Mouse (Mus musculus) CH12.LX (cell line): ENCODE results near the gene Cldn13. TPM values are rescaled to one million over a fixed set of nuclear protein-coding genes. Genes with fewer than 3 reads are reported as not detected.
A peak's percentile ranks its signal among the peaks of the same experiment; 100 is the strongest.

ENCODE experiments used
- DNase-seq: peaks from one replicate; pipeline ENCODE4 v3.0.0-alpha.2; 2013; ENCODE audit errors: extremely low read depth
- H3K27ac ChIP-seq: 2 replicates; pipeline ENCODE4 v1.5.1; 2012; ENCODE audit warnings: low read depth, mild to moderate bottlenecking, control low read depth, moderate library complexity; ENCODE audit not compliant: insufficient read depth
- H3K27me3 ChIP-seq: replicated peaks from 2 replicates; pipeline ENCODE3; 2012; ENCODE audit warnings: inconsistent platforms
- H3K36me3 ChIP-seq, 2 experiments: replicated peaks in 1 of 2; 2 replicates each; pipeline versions ENCODE3 to v1.6.1; 2012; ENCODE audit warnings: inconsistent platforms in 1 of 2, low read length in 1 of 2, mild to moderate bottlenecking in 1 of 2, mixed read lengths in 1 of 2, moderate library complexity in 1 of 2; ENCODE audit not compliant: control insufficient read depth in 1 of 2, insufficient read depth in 1 of 2
- H3K4me1 ChIP-seq, 2 experiments: 2 replicates each; pipeline ENCODE4 v1.6.1; 2012; ENCODE audit warnings: inconsistent platforms in 1 of 2, moderate library complexity in 1 of 2; ENCODE audit not compliant: insufficient read depth in 2 of 2, control insufficient read depth in 1 of 2
- H3K4me2 ChIP-seq: 2 replicates; pipeline ENCODE4 v1.6.1; 2012; ENCODE audit warnings: low read depth, mild to moderate bottlenecking, control low read depth; ENCODE audit not compliant: poor library complexity, insufficient read depth, severe bottlenecking
- H3K4me3 ChIP-seq, 3 experiments: fragments of 150-350 bp in 1 of 3; sonication (generic) in 1 of 3; replicated peaks in 1 of 3; 2 replicates each; pipeline versions ENCODE3 to v1.5.1; 2011 to 2012; ENCODE audit warnings: low read depth in 2 of 3, low read length in 2 of 3, mild to moderate bottlenecking in 2 of 3, moderate library complexity in 2 of 3, control low read depth in 1 of 3, improper control_type of control experiment in 1 of 3, inconsistent platforms in 1 of 3, mixed read lengths in 1 of 3; ENCODE audit not compliant: poor library complexity in 1 of 3
- H3K79me2 ChIP-seq: replicated peaks from 2 replicates; pipeline ENCODE4 v1.6.1; 2012; ENCODE audit warnings: mild to moderate bottlenecking, moderate library complexity; ENCODE audit not compliant: control insufficient read depth, poor library complexity, insufficient read depth, severe bottlenecking; ENCODE audit errors: extremely low read depth
- H3K9ac ChIP-seq: 2 replicates; pipeline ENCODE4 v1.6.1; 2012; ENCODE audit warnings: low read depth, mild to moderate bottlenecking, control low read depth, moderate library complexity; ENCODE audit not compliant: insufficient read depth
- H3K9me3 ChIP-seq: replicated peaks from 2 replicates; pipeline ENCODE3; 2012; ENCODE audit warnings: low read length, inconsistent platforms, mixed read lengths
- BHLHE40 ChIP-seq: IDR thresholded peaks from 2 replicates; pipeline ENCODE4 v1.6.1; 2011; ENCODE audit warnings: mild to moderate bottlenecking, low read depth, low read length, improper control_type of control experiment
- CHD1 ChIP-seq: IDR thresholded peaks from 2 replicates; pipeline ENCODE4 v1.6.1; 2012; ENCODE audit warnings: low read depth, low read length, improper control_type of control experiment, inconsistent platforms
- E2F4 ChIP-seq: IDR thresholded peaks from 2 replicates; pipeline ENCODE4 v1.6.1; 2011; ENCODE audit warnings: low read depth, low read length, improper control_type of control experiment; ENCODE audit not compliant: insufficient replicate concordance
- EP300 ChIP-seq: IDR thresholded peaks from 2 replicates; pipeline ENCODE4 v1.6.1; 2011; ENCODE audit warnings: low read length, improper control_type of control experiment
- HCFC1 ChIP-seq: IDR thresholded peaks from 2 replicates; pipeline ENCODE4 v1.6.1; 2012; ENCODE audit warnings: low read depth, mild to moderate bottlenecking, inconsistent platforms, low read length, improper control_type of control experiment
- IRF4 ChIP-seq: IDR thresholded peaks from 2 replicates; pipeline ENCODE4 v1.6.1; 2014; ENCODE audit warnings: low read depth, mild to moderate bottlenecking, inconsistent platforms, low read length, improper control_type of control experiment
- KAT2A ChIP-seq: IDR thresholded peaks from 2 replicates; pipeline ENCODE4 v1.6.1; 2012; ENCODE audit warnings: low read length, improper control_type of control experiment, inconsistent platforms; ENCODE audit not compliant: insufficient replicate concordance
- MAFK ChIP-seq: IDR thresholded peaks from 2 replicates; pipeline ENCODE4 v1.6.1; 2011; ENCODE audit warnings: low read length, improper control_type of control experiment; ENCODE audit not compliant: insufficient replicate concordance
- MXI1 ChIP-seq: IDR thresholded peaks from 2 replicates; pipeline ENCODE4 v1.6.1; 2011; ENCODE audit warnings: mild to moderate bottlenecking, low read depth, low read length, improper control_type of control experiment
- NELFE ChIP-seq: IDR thresholded peaks from 2 replicates; pipeline ENCODE4 v1.6.1; 2011; ENCODE audit warnings: low read depth, low read length, improper control_type of control experiment
- PAX5 ChIP-seq: IDR thresholded peaks from 2 replicates; pipeline ENCODE4 v1.6.1; 2012; ENCODE audit warnings: low read length, inconsistent platforms, mixed read lengths
- POLR2A ChIP-seq: IDR thresholded peaks from 2 replicates; pipeline ENCODE4 v1.6.1; 2011; ENCODE audit warnings: low read depth, mild to moderate bottlenecking, improper control_type of control experiment, low read length
- POLR2AphosphoS2 ChIP-seq: IDR thresholded peaks from 2 replicates; pipeline ENCODE4 v1.6.1; 2011; ENCODE audit warnings: low read depth, low read length, improper control_type of control experiment
- RAD21 ChIP-seq: IDR thresholded peaks from 2 replicates; pipeline ENCODE4 v1.6.1; 2011; ENCODE audit warnings: low read depth, mild to moderate bottlenecking, low read length, improper control_type of control experiment, moderate library complexity
- RCOR1 ChIP-seq: conservative IDR thresholded peaks from 2 replicates; pipeline ENCODE4 v1.6.1; 2012; ENCODE audit warnings: low read depth, mild to moderate bottlenecking, inconsistent platforms, low read length, improper control_type of control experiment
- TCF12 ChIP-seq: IDR thresholded peaks from 2 replicates; pipeline ENCODE4 v1.6.1; 2014; ENCODE audit warnings: low read depth, mild to moderate bottlenecking, inconsistent platforms, low read length, improper control_type of control experiment
- USF1 ChIP-seq: IDR thresholded peaks from 2 replicates; pipeline ENCODE4 v1.6.1; 2014; ENCODE audit warnings: low read depth, mild to moderate bottlenecking, inconsistent platforms, low read length, improper control_type of control experiment
- ZNF384 ChIP-seq: IDR thresholded peaks from 2 replicates; pipeline ENCODE4 v1.6.1; 2012; ENCODE audit warnings: low read depth, low read length, improper control_type of control experiment, inconsistent platforms
- dilution Hi-C: fragments of 300-500 bp; cut with MboI; formaldehyde crosslinking; loops from 2 replicates; pipeline ENCODE4 v1.14.3; 2020; ENCODE audit warnings: low sequenced_read_pairs; ENCODE audit not compliant: extremely low pct_unique_long_range_greater_than_20kb, extremely low pct_ligation_motif_present
- in situ Hi-C: fragments of 300-500 bp; cut with MboI; formaldehyde crosslinking; loops from 3 replicates; pipeline ENCODE4 v1.14.3; 2019; ENCODE audit warnings: low sequenced_read_pairs, low pct_ligation_motif_present, low pct_unique_long_range_greater_than_20kb, mixed read lengths
- polyA plus RNA-seq: library from polyadenylated mRNA; unstranded; fragments of >175 nt; gene quantifications from 2 replicates; pipeline ENCODE4 v1.2.1, GENCODE M21; 2012; ENCODE audit warnings: low read depth; ENCODE audit not compliant: insufficient read length
- total RNA-seq, 2 experiments: library from RNA; depleted of rRNA; stranded (reverse); fragments of 300-350 nt in 1 of 2; fragments of >200 nt in 1 of 2; gene quantifications; 2 replicates each; pipeline ENCODE4 v1.2.3; 2012 to 2014

Cldn13 gene
- total and polyA plus RNA-seq, 3 experiments: not detected

GRCm38 (mm10) chr5:134873956-134874879 lies 41.1 kb downstream of the Cldn13 start:
- dilution Hi-C loops (no loop called here), in situ Hi-C loops (no loop called here)
- no peak overlapping the region for H3K4me3 ChIP-seq
- peaks cover 82% of the 10 kb centered on the region for H3K27me3 ChIP-seq
- peaks cover 2% of the 10 kb centered on the region for H3K9me3 ChIP-seq
- H3K4me1 ChIP-seq: no peaks in the 10 kb centered on the region
- no peak overlapping the region for H3K9ac ChIP-seq
- no peaks in the 10 kb centered on the region for H3K79me2 ChIP-seq
- H3K27ac ChIP-seq: no peak overlapping the region
- H3K36me3 ChIP-seq: no peaks in the 10 kb centered on the region
- no peak for DNase-seq
- TF ChIP-seq KAT2A (no peak), BHLHE40 (0 out of 2 replicates have a peak, but pooled peaks have one; percentile 12)
- no peak overlapping the region for H3K4me2 ChIP-seq

GRCm38 (mm10) chr5:134873034-134873433 lies 42.3 kb downstream of the Cldn13 start:
- dilution Hi-C loops: no loop called here
- no peaks in the 10 kb centered on the region for H3K79me2 ChIP-seq
- H3K27me3 ChIP-seq: peaks cover 78% of the 10 kb centered on the region
- H3K9ac ChIP-seq: no peak overlapping the region
- no peaks in the 10 kb centered on the region for H3K36me3 ChIP-seq
- no peak overlapping the region for H3K4me2 ChIP-seq
- no peak overlapping the region for H3K4me3 ChIP-seq
- in situ Hi-C loops: no loop called here
- H3K9me3 ChIP-seq: peaks cover 2% of the 10 kb centered on the region
- H3K27ac ChIP-seq: no peak overlapping the region
- TF ChIP-seq RAD21 (no peak), HCFC1 (no peak), POLR2AphosphoS2 (no peak), ZNF384 (no peak), USF1 (no peak), RCOR1 (no peak), IRF4 (no peak)
- H3K4me1 ChIP-seq: no peaks in the 10 kb centered on the region
- DNase-seq: no peak

DNA sequence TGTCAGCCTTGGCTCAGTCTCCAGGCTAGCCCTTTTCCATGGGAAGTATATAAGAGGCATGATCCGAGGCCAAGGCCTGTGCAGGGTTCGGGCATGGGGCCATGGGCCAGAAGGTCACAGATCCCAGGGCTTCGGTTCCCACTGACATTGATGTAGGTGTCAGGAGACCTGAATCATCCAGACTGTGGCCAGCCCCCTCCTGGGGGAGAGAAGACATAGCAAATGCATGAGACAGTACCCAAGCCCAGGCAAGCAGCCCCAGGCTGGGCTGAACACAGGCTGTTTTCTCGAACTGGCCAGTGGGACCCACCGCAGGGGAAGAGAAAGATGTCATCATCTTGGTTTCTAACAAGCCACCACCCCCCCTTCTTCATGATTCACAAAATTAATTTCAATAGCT lies 42.7 kb downstream of the Cldn13 start:
- no peak for DNase-seq

More for the DNA sequence above, 42.7 kb downstream of the Cldn13 start:
- Histone ChIP-seq H3K9me3 (peaks cover 2% of the 10 kb centered on the region), H3K27ac (no peak overlapping the region), H3K36me3 (no peaks in the 10 kb centered on the region), H3K9ac (no peak overlapping the region), H3K4me2 (no peak overlapping the region), H3K4me1 (no peaks in the 10 kb centered on the region), H3K27me3 (peaks cover 78% of the 10 kb centered on the region), H3K79me2 (no peaks in the 10 kb centered on the region), H3K4me3 (no peak overlapping the region)
- dilution Hi-C loops: no loop called here
- in situ Hi-C loops: no loop called here
- TF ChIP-seq POLR2AphosphoS2 (no peak), E2F4 (no peak), EP300 (no peak), IRF4 (no peak), ZNF384 (no peak), MAFK (no peak), MXI1 (no peak), POLR2A (no peak), PAX5 (no peak), TCF12 (no peak), NELFE (no peak), CHD1 (no peak)
